Mouse (Mus musculus) ES-E14 (cell line): ENCODE data around the gene Ogfod3. TPM values are rescaled to one million over a fixed set of nuclear protein-coding genes. Genes with fewer than 3 reads are reported as not detected.

Source experiments
- DNase-seq: peaks from one replicate; pipeline ENCODE4 v3.0.0-alpha.2; 2013; ENCODE audit warnings: low read depth, low spot score
- H3K27ac ChIP-seq: 2 replicates; pipeline ENCODE4 v1.5.1; 2012; ENCODE audit warnings: low read depth, mild to moderate bottlenecking, low read length, moderate library complexity, mixed read lengths; ENCODE audit not compliant: poor library complexity, insufficient read depth, severe bottlenecking
- H3K36me3 ChIP-seq: 2 replicates; pipeline ENCODE4 v1.6.1; 2012; ENCODE audit warnings: mild to moderate bottlenecking, low read length, moderate library complexity, mixed read lengths; ENCODE audit not compliant: control insufficient read depth, poor library complexity, insufficient read depth, severe bottlenecking
- H3K4me1 ChIP-seq, 2 experiments: fragments of 150-350 bp in 1 of 2; sonication (generic) in 1 of 2; 2 replicates each; pipeline ENCODE4 v1.6.1; 2012; ENCODE audit warnings: low read length in 2 of 2, mild to moderate bottlenecking in 1 of 2, mixed read lengths in 1 of 2; ENCODE audit not compliant: control insufficient read depth in 2 of 2, insufficient read depth in 2 of 2, poor library complexity in 1 of 2
- H3K4me3 ChIP-seq, 2 experiments: fragments of 150-350 bp in 1 of 2; sonication (generic) in 1 of 2; 2 replicates each; pipeline ENCODE4 v1.5.1; 2012; ENCODE audit warnings: low read length in 2 of 2, low read depth in 1 of 2, mild to moderate bottlenecking in 1 of 2, mixed read lengths in 1 of 2; ENCODE audit not compliant: insufficient read depth in 1 of 2, poor library complexity in 1 of 2, severe bottlenecking in 1 of 2
- H3K9ac ChIP-seq: 2 replicates; pipeline ENCODE4 v1.6.1; 2012; ENCODE audit warnings: low read depth, mild to moderate bottlenecking, low read length, mixed read lengths; ENCODE audit not compliant: poor library complexity, insufficient read depth, severe bottlenecking
- H3K9me3 ChIP-seq: fragments of 150-350 bp; sonication (generic); 2 replicates; pipeline ENCODE4 v1.6.1; 2012; ENCODE audit warnings: low read depth, mild to moderate bottlenecking, low read length; ENCODE audit not compliant: control insufficient read depth, insufficient read depth
- CHD2 ChIP-seq: IDR thresholded peaks from 2 replicates; pipeline ENCODE4 v1.6.1; 2014; ENCODE audit warnings: mild to moderate bottlenecking, low read depth, low read length, inconsistent platforms
- HCFC1 ChIP-seq: IDR thresholded peaks from 2 replicates; pipeline ENCODE4 v1.6.1; 2012; ENCODE audit warnings: low read length, inconsistent platforms, borderline replicate concordance; ENCODE audit not compliant: insufficient read depth
- MAFK ChIP-seq: IDR thresholded peaks from 2 replicates; pipeline ENCODE4 v1.6.1; 2014; ENCODE audit warnings: mild to moderate bottlenecking, low read depth, low read length, inconsistent platforms; ENCODE audit not compliant: insufficient read depth
- ZC3H11A ChIP-seq: IDR thresholded peaks from 2 replicates; pipeline ENCODE4 v1.6.1; 2012; ENCODE audit warnings: low read depth, mild to moderate bottlenecking, inconsistent platforms, low read length, borderline replicate concordance
- ZNF384 ChIP-seq: IDR thresholded peaks from 2 replicates; pipeline ENCODE4 v1.6.1; 2012; ENCODE audit warnings: low read depth, low read length, inconsistent platforms
- in situ Hi-C, 2 experiments: fragments of 600-800 bp; cut with MboI; formaldehyde crosslinking; loops; one replicate each; pipeline ENCODE4 v1.15.1; 2025; ENCODE audit warnings: low sequenced_read_pairs in 2 of 2, inconsistent platforms in 1 of 2; ENCODE audit not compliant: unreplicated experiment in 2 of 2
- total RNA-seq: library from RNA; depleted of rRNA; stranded (reverse); fragments of 300-350 nt; gene quantifications from 2 replicates; pipeline ENCODE4 v1.2.3, GENCODE M21; 2012; rRNA removed

Gene Ogfod3
- total RNA-seq: 16.3 and 23.2 TPM in 2 replicates

GRCm38 (mm10) chr11:121204161-121205006, at the start of gene Ogfod3, which contains the start of gene Hexdc:
Gene Ogfod3, minus strand, starts transcription at chr11:121204711.
Gene Hexdc, plus strand, starts transcription at chr11:121204433.
- in situ Hi-C loops: no loop called here
- Histone ChIP-seq H3K4me1 (peaks cover 0 to 2% of the 10 kb centered on the region in 2 experiments; a peak in 1 of 4 replicates), H3K36me3 (no peaks in the 10 kb centered on the region; the same call in 1 of the 2 replicates), H3K9me3 (no peaks in the 10 kb centered on the region), H3K4me3 (peak within 1 kb of the TSS; percentile 94 to 98), H3K27ac (no peak within 1 kb of the TSS), H3K9ac (peak within 1 kb of the TSS; percentile 97)
- TF ChIP-seq CHD2: no peak
- peak; percentile 57; the same call in 1 of the 2 replicates for TF ChIP-seq HCFC1
- DNase-seq: peak; percentile 98

- DNase-seq: no peak
- in situ Hi-C loops: no loop called here
- Histone ChIP-seq H3K4me1 (peaks cover 0 to 5% of the 10 kb centered on the region in 2 experiments; a peak in 1 of 4 replicates), H3K27ac (no peak overlapping the region), H3K36me3 (no peaks in the 10 kb centered on the region; the same call in 1 of the 2 replicates), H3K9me3 (no peaks in the 10 kb centered on the region), H3K9ac (no peak overlapping the region), H3K4me3 (no peak overlapping the region)
- no peak for TF ChIP-seq ZC3H11A
- no peak for TF ChIP-seq ZNF384
- no peak for TF ChIP-seq CHD2
- TF ChIP-seq MAFK: no peak
- no peak for TF ChIP-seq HCFC1
Measured at GRCm38 (mm10) chr11:121250196-121250595, 45.7 kb upstream of the Ogfod3 start.

- DNase-seq: no peak
- no peak overlapping the region for H3K9ac ChIP-seq
- H3K27ac ChIP-seq: no peak overlapping the region
- no peaks in the 10 kb centered on the region for H3K9me3 ChIP-seq
- in situ Hi-C loops: no loop called here
- H3K4me3 ChIP-seq: no peak overlapping the region
- TF ChIP-seq ZNF384 (no peak), ZC3H11A (no peak), CHD2 (no peak), MAFK (no peak), HCFC1 (no peak)
- H3K36me3 ChIP-seq: no peaks in the 10 kb centered on the region
- H3K4me1 ChIP-seq: peaks cover 0 to 3% of the 10 kb centered on the region in 2 experiments; a peak in 1 of 4 replicates
Measured at GRCm38 (mm10) chr11:121239669-121240068, 35.2 kb upstream of the Ogfod3 start.

GRCm38 (mm10) chr11:121237345-121238128, 33.0 kb upstream of the Ogfod3 start:
- no peak for TF ChIP-seq ZC3H11A
- no peak for TF ChIP-seq CHD2
- TF ChIP-seq HCFC1: no peak
- TF ChIP-seq ZNF384: no peak
- no peak for TF ChIP-seq MAFK
- Histone ChIP-seq H3K4me1 (peaks cover 0 to 3% of the 10 kb centered on the region in 2 experiments; a peak in 1 of 4 replicates), H3K9ac (peak overlapping the region; percentile 42), H3K27ac (no peak overlapping the region), H3K4me3 (peak overlapping the region; percentile 65 to 94), H3K36me3 (no peaks in the 10 kb centered on the region), H3K9me3 (no peaks in the 10 kb centered on the region)
- in situ Hi-C loops: no loop called here
- no peak for DNase-seq
